Mouse (Mus musculus): ENCODE data around the gene Olfr887. TPM values are rescaled to one million over a fixed set of nuclear protein-coding genes. Genes with fewer than 3 reads are reported as not detected.

The Olfr887 gene
- polyA plus RNA-seq (2016; fragmentation: Nextera tagmentation; extraction: Ambion mirVana), result not detected in 2 replicates

DNA sequence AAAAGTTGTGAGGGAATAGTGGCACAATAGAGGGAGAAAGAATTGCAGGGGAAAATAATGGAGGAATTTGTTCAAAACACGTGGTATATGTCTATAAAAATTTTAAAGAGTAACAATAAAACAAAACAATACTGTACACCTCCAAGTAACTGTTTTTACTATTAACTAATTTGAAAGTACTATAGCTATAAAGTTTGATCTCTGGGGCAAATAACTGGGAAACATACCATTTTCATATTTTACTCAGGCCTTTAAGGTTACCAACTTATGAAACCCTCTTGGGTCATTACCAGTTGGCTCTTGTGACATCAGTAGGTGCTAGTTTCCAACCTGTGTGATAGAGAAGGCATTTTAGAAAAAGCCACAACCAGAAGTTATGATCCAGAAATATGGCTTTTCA, at the start of gene Olfr887:
Olfr887 (plus strand) TSS at position 301 of the 400 bp plus-strand sequence.
- WGBS, result 70% methylated on average over 1 of the region's 1 CpGs

GRCm38 (mm10) chr9:38046255-38046654, 37.6 kb upstream of the Olfr887 start, which contains the start of gene Olfr884:
Gene Olfr884, plus strand, starts transcription at chr9:38046555.
- WGBS, result 77% methylated on average over 1 of the region's 1 CpGs
- H3K36me3 ChIP-seq, result no peaks in the 10 kb centered on the region
- H3K4me3 ChIP-seq, result no peak within 1 kb of the TSS
- H3K4me1 ChIP-seq, result no peaks in the 10 kb centered on the region
- H3K4me2 ChIP-seq (replicated peaks), result no peak within 1 kb of the TSS
- H3K27me3 ChIP-seq, result no peaks in the 10 kb centered on the region
- no peak within 1 kb of the TSS for H3K9ac ChIP-seq
- H3K27ac ChIP-seq, result no peak within 1 kb of the TSS
- no peak for ATAC-seq (ENCODE audit: insufficient number of reproducible peaks, insufficient read depth, low FRiP score, low TSS enrichment)
- H3K9me3 ChIP-seq, result no peaks in the 10 kb centered on the region

More for the DNA sequence above, at the start of gene Olfr887:
- Histone ChIP-seq H3K27me3 (no peaks in the 10 kb centered on the region), H3K9me3 (no peaks in the 10 kb centered on the region), H3K9ac (no peak within 1 kb of the TSS), H3K4me3 (no peak within 1 kb of the TSS), H3K4me2 (replicated peaks) (no peak within 1 kb of the TSS), H3K27ac (no peak within 1 kb of the TSS), H3K36me3 (no peaks in the 10 kb centered on the region), H3K4me1 (no peaks in the 10 kb centered on the region)
- ATAC-seq (ENCODE audit: insufficient number of reproducible peaks, insufficient read depth, low FRiP score, low TSS enrichment), result no peak

DNA sequence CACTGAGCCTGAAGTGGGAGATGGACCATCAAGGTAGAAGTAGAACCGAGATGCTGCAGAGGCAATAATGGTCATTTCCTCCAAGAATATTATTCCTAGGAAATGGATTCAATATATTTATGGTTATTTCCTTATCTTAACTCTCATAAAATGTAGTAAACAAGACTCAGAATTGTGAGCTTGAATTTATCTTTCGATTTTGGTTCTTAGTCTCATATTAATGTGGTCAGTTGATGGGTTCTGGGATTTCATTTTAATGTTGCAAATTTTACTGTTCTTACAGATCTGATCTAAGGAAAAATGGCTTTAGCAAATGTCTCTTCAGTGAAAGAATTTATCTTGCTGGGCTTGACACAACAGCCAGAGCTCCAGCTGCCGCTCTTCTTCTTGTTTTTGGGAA, 22.9 kb upstream of the Olfr887 start, which contains the start of gene Olfr885:
Olfr885 (plus strand) TSS at position 301 of the 400 bp plus-strand sequence.
- ATAC-seq (ENCODE audit: insufficient number of reproducible peaks, insufficient read depth, low FRiP score, low TSS enrichment), result no peak
- WGBS, result 86% methylated on average over 3 of the region's 3 CpGs
- no peak within 1 kb of the TSS for H3K4me2 ChIP-seq (replicated peaks)
- no peak within 1 kb of the TSS for H3K27ac ChIP-seq
- H3K4me1 ChIP-seq, result no peaks in the 10 kb centered on the region
- H3K9ac ChIP-seq, result no peak within 1 kb of the TSS
- H3K9me3 ChIP-seq, result no peaks in the 10 kb centered on the region
- H3K4me3 ChIP-seq, result no peak within 1 kb of the TSS
- H3K36me3 ChIP-seq, result no peaks in the 10 kb centered on the region
- no peaks in the 10 kb centered on the region for H3K27me3 ChIP-seq

DNA sequence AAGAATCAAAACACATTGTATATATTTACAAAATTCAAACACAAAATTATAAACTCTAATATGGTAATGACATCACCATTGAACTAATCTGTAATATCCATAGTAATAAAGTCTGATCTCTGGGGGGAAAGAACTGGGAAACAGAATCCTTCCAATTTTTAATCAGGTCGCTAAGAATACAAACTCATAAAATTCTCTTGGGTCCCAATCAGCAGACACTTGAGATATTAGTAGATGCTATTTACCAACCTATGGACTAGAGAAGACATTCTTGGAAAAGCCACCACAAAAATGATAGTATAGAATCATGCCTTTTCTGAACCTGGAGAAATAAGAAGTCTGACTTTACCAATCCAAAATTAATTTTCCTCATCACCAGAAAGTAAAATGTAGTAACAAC, 24.0 kb downstream of the Olfr887 start, which contains the start of gene Olfr888:
Olfr888 (plus strand) TSS at position 301 of the 400 bp plus-strand sequence.
- no peak for ATAC-seq (ENCODE audit: insufficient number of reproducible peaks, insufficient read depth, low FRiP score, low TSS enrichment)
- H3K9me3 ChIP-seq, result no peaks in the 10 kb centered on the region
- no peaks in the 10 kb centered on the region for H3K4me1 ChIP-seq
- H3K36me3 ChIP-seq, result no peaks in the 10 kb centered on the region
- no peaks in the 10 kb centered on the region for H3K27me3 ChIP-seq
- no peak within 1 kb of the TSS for H3K4me2 ChIP-seq (replicated peaks)
- H3K27ac ChIP-seq, result no peak within 1 kb of the TSS
- 80% methylated on average over 1 of the region's 1 CpGs for WGBS
- no peak within 1 kb of the TSS for H3K9ac ChIP-seq
- H3K4me3 ChIP-seq, result no peak within 1 kb of the TSS

GRCm38 (mm10) chr9:38114898-38115297, 31.0 kb downstream of the Olfr887 start, which contains the start of gene Olfr889:
Gene Olfr889, plus strand, starts transcription at chr9:38115198.
- Histone ChIP-seq H3K4me2 (replicated peaks) (no peak within 1 kb of the TSS), H3K36me3 (no peaks in the 10 kb centered on the region), H3K27me3 (no peaks in the 10 kb centered on the region), H3K4me3 (no peak within 1 kb of the TSS), H3K9me3 (no peaks in the 10 kb centered on the region), H3K9ac (no peak within 1 kb of the TSS), H3K27ac (no peak within 1 kb of the TSS), H3K4me1 (no peaks in the 10 kb centered on the region)
- no peak for ATAC-seq (ENCODE audit: insufficient number of reproducible peaks, insufficient read depth, low FRiP score, low TSS enrichment)

Other genes with a start within 250 kb of the Olfr887 start
- not detected in 2 replicates for gene Olfr877, start 229.8 kb upstream of the Olfr887 start, polyA plus RNA-seq (2016; fragmentation: Nextera tagmentation; extraction: Ambion mirVana)
- not detected in 2 replicates for gene Olfr145, start 187.3 kb upstream of the Olfr887 start, polyA plus RNA-seq (2016; fragmentation: Nextera tagmentation; extraction: Ambion mirVana)
- not detected in 2 replicates for gene Olfr878, start 166.2 kb upstream of the Olfr887 start, polyA plus RNA-seq (2016; fragmentation: Nextera tagmentation; extraction: Ambion mirVana)
- not detected in 2 replicates for gene Olfr881, start 92.2 kb upstream of the Olfr887 start, polyA plus RNA-seq (2016; fragmentation: Nextera tagmentation; extraction: Ambion mirVana)
- not detected in 2 replicates for gene Olfr883, start 58.3 kb upstream of the Olfr887 start, polyA plus RNA-seq (2016; fragmentation: Nextera tagmentation; extraction: Ambion mirVana)
- gene Olfr884, start 37.5 kb upstream of the Olfr887 start, polyA plus RNA-seq (2016; fragmentation: Nextera tagmentation; extraction: Ambion mirVana), result not detected in 2 replicates
- not detected in 2 replicates for gene Olfr885, start 22.8 kb upstream of the Olfr887 start, polyA plus RNA-seq (2016; fragmentation: Nextera tagmentation; extraction: Ambion mirVana)
- not detected in 2 replicates for gene Olfr888, start 24.1 kb downstream of the Olfr887 start, polyA plus RNA-seq (2016; fragmentation: Nextera tagmentation; extraction: Ambion mirVana)
- 0.10 TPM in 2 replicates for gene Olfr889, start 31.1 kb downstream of the Olfr887 start, polyA plus RNA-seq (2016; fragmentation: Nextera tagmentation; extraction: Ambion mirVana)
- gene Olfr890, start 58.4 kb downstream of the Olfr887 start, polyA plus RNA-seq (2016; fragmentation: Nextera tagmentation; extraction: Ambion mirVana), result not detected in 2 replicates
- gene Olfr891, start 96.7 kb downstream of the Olfr887 start, polyA plus RNA-seq (2016; fragmentation: Nextera tagmentation; extraction: Ambion mirVana), result not detected in 2 replicates
- not detected in 2 replicates for gene Olfr893, start 124.3 kb downstream of the Olfr887 start, polyA plus RNA-seq (2016; fragmentation: Nextera tagmentation; extraction: Ambion mirVana)
- not detected in 2 replicates for gene Olfr894, start 134.0 kb downstream of the Olfr887 start, polyA plus RNA-seq (2016; fragmentation: Nextera tagmentation; extraction: Ambion mirVana)
- not detected in 2 replicates for gene Olfr143, start 168.7 kb downstream of the Olfr887 start, polyA plus RNA-seq (2016; fragmentation: Nextera tagmentation; extraction: Ambion mirVana)
- not detected in 2 replicates for gene Olfr895, start 183.8 kb downstream of the Olfr887 start, polyA plus RNA-seq (2016; fragmentation: Nextera tagmentation; extraction: Ambion mirVana)
- not detected in 2 replicates for gene Olfr896-ps1, start 207.0 kb downstream of the Olfr887 start, polyA plus RNA-seq (2016; fragmentation: Nextera tagmentation; extraction: Ambion mirVana)
- gene Olfr25, start 245.0 kb downstream of the Olfr887 start, polyA plus RNA-seq (2016; fragmentation: Nextera tagmentation; extraction: Ambion mirVana), result not detected in 2 replicates

Measured in embryonic facial prominence, embryonic 12.5 days (tissue).